Mouse (Mus musculus) small intestine, adult 2 months (tissue): ENCODE results near the gene Ube2l6.

Experiments used
- CTCF ChIP-seq: fragments of 200-500 bp; IDR thresholded peaks from 2 replicates; pipeline ENCODE4 v1.5.1; 2012; ENCODE audit warnings: low read depth, mild to moderate bottlenecking, control low read depth, inconsistent platforms, low read length, moderate library complexity, mixed read lengths; ENCODE audit not compliant: insufficient replicate concordance, insufficient read length; ENCODE audit errors: extremely low read depth
- POLR2A ChIP-seq: fragments of 200-500 bp; IDR thresholded peaks from 2 replicates; pipeline ENCODE4 v1.6.1; 2012; ENCODE audit warnings: low read depth, mild to moderate bottlenecking, control low read depth, inconsistent platforms, low read length, moderate library complexity

GRCm38 (mm10) chr2:84806546-84806945 lies 7.9 kb downstream of the Ube2l6 start:
- TF ChIP-seq POLR2A: no peak
- no peak for TF ChIP-seq CTCF
